Mouse (Mus musculus): ENCODE results near the gene Ebf4.

DNA sequence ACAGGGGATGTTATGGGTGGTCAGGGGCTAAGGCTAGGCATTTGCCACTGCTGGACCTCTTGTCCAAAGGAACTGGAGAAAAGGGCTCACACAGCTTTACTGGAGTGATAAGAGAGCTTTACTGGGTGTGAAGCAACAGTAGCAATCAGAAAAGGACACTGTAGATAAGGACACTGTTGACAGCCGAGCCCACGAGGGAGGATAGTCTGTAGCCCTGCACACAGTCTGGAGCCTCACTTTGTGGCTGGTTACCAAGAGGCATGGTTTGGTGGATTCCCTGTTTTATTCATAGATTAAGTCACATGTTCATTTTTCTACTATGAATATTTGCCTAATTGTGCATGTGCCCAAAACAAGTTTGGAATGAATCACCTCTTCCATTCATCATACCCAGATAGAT is 32.6 kb upstream of the Ebf4 start:
- TF ChIP-seq CTCF (IDR thresholded peaks at IDR 0.05) (no peak), POLR2A (IDR thresholded peaks at IDR 0.05; ENCODE audit: insufficient read depth, low read depth, low read length) (no peak)

Measured in heart, adult 2 months (tissue).